Mouse (Mus musculus) neural tube, embryonic 13.5 days (tissue): ENCODE measurements around the gene Armc10. TPM values are rescaled to one million over a fixed set of nuclear protein-coding genes. Genes with fewer than 3 reads are reported as not detected.

Source experiments
- polyA plus RNA-seq: library from polyadenylated mRNA; unstranded; fragments of >200 nt; fragmentation: Nextera tagmentation; extraction: Ambion mirVana; gene quantifications from 2 replicates; pipeline ENCODE4 v1.2.1, GENCODE M21; 2015

Gene Armc10
- polyA plus RNA-seq, 1 experiment from 2014 or later: 57.8 TPM

Other genes starting within 250 kb of the Armc10 start
- gene Ccdc146, start 221.1 kb upstream of the Armc10 start, polyA plus RNA-seq: 0.21 and 0.66 TPM in 2 replicates
- 6.4 and 7.0 TPM in 2 replicates for gene Fam185a, start 220.9 kb upstream of the Armc10 start, polyA plus RNA-seq
- gene Lrrc17, start 102.3 kb upstream of the Armc10 start, polyA plus RNA-seq: 7.6 and 11.8 TPM in 2 replicates
- gene Fbxl13, start 179 bp upstream of the Armc10 start, polyA plus RNA-seq: 0.30 and 0.39 TPM in 2 replicates
- 2.0 and 2.5 TPM in 2 replicates for gene Napepld, start 55.6 kb downstream of the Armc10 start, polyA plus RNA-seq
- 77.5 and 88.0 TPM in 2 replicates for gene Pmpcb, start 91.3 kb downstream of the Armc10 start, polyA plus RNA-seq
- 78.4 and 79.1 TPM in 2 replicates for gene Dnajc2, start 139.4 kb downstream of the Armc10 start, polyA plus RNA-seq
- 197 and 199 TPM in 2 replicates for gene Psmc2, start 139.5 kb downstream of the Armc10 start, polyA plus RNA-seq
- gene Slc26a5, start 219.8 kb downstream of the Armc10 start, polyA plus RNA-seq: not detected in 2 replicates